Mouse (Mus musculus) megakaryocyte progenitor cell, adult 5-6 weeks (primary cell): Measurements from ENCODE around the gene Gli3. TPM values are rescaled to one million over a fixed set of nuclear protein-coding genes. Genes with fewer than 3 reads are reported as not detected.

Source experiments
- ATAC-seq: replicated peaks from 2 replicates; pipeline ENCODE4 v1.8.0; 2016; ENCODE audit warnings: mild to moderate bottlenecking, moderate TSS enrichment, inconsistent platforms; ENCODE audit not compliant: poor library complexity
- total RNA-seq, 2 experiments: library from RNA; stranded (forward) in 1 of 2; stranded (reverse) in 1 of 2; fragments of 157-497, 149-512 nt in 1 of 2; fragments of 200-1000 nt in 1 of 2; gene quantifications; 2 replicates each; pipeline versions ENCODE4 v1.2.3 to v1.2.4; 2015 to 2017

Gene Gli3
- total RNA-seq, 2 experiments from 2014 or later = 0.25 to 0.71 TPM

DNA sequence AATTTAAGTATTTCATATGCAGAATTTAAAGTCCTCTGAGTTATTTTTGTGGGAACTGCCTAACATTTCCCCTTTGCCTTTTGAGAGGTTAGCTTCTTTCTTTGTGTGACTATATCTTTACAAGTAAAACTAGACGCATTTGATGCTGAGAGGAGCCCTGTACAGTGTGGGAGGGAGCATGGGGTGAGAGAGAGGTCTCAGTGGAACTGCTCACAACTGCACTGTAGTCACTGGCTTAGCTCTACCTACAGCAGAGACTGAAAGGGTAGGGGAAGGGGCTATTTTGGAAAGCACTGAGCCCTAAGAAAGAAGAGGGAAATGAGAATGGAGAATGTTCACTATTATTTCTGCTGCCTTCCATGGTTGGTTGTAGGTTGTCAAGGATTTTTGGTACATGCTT, 25.0 kb downstream of the Gli3 start:
- no peak for ATAC-seq

DNA sequence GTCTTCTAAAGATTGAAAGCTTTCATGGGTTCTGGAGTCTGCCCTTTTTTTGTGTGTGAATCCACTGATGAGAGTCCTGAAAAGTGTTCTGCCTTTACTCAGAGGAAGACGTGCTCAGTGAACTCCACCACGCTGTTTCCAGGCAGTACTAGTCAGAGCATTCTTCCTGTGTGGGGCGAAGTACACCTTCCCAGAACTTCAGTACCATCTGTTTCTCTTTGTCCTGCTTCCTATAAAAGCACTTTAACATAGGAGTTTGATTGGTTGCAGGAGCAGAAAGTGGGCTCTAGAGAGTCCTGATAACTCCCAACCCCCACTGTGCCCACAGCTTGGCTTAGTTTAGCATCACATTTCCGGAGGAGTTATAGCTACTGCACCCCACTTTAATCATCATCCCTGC, 32.8 kb downstream of the Gli3 start:
- ATAC-seq = no peak

DNA sequence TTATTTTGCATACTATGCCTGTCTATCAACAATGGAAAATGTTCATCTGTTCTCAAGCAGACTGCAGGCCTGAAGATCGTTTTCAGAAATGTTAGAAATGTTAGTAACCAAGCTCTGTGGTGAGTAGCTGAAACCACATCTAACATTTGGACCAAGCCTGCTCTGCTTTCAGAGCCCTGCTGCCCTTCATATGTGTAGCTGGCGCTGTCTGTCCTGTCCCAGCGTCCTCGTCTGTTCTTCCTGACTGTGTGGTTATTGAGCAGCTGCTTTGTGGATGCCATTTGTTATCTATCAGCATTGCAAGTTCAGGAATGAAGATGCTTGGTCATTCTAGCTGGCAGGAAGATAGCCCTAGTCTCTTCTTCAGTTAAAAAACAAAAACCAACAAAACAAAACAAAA, 35.3 kb downstream of the Gli3 start:
- 0 out of 2 replicates have a peak, but pooled peaks have one; percentile 9 for ATAC-seq

DNA sequence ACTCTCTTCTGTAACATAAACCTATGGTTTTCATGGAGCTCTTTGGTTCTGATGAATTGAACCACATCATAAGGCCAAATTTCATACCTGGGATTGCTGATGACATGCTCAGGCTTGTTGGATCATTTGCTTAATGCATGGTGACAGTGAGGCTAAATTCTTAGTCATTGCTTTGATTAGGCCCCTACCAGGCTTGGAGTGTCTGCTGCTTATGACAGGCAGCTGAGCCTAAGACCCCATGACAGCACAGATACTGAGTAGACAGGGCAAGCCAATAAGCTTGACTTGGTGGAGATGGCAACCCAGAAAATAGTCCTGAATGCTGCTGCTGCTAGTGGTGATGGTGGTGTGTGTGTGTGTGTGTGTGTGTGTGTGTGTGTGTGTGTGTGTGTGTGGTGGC, 47.9 kb downstream of the Gli3 start:
- ATAC-seq = no peak

DNA sequence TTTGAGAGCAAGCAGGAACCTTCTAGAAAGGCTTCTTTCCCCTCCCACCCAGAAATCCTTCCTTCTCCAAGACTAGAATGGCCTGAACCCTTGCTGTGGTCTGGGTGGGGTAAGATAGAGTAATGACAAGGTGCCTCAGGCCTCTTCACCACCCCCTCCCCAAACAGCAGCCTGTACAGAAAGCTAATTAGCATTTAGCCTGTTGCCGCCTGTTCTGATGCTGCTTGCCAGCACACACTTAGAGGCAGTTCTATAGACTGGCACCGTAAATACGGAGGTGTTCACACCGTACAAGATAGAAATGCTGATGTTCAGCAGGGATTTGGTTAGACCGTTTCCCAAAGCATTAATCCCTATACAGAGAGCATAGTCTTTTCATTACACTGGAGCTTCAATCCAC, 50.1 kb downstream of the Gli3 start:
- ATAC-seq = no peak

DNA sequence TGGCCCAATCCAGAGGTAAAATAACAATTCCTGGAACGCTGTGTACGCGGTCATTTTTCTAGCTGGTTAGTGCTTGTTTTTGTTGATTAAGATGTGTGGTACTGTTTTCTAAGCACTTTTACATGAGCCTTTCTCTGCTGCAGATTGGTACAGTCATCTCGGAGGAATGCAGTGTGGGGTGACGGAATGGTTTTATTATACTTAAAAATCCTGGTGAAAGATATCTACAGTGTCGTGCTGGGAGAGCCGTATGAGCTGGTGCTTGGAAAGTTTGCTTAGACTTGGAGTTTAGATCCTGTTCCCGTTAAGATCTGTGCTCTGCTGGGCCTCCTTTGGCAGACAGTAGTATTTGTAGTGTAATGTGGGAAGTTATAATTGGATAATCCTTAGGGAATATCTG, 51.0 kb downstream of the Gli3 start:
- ATAC-seq = no peak

DNA sequence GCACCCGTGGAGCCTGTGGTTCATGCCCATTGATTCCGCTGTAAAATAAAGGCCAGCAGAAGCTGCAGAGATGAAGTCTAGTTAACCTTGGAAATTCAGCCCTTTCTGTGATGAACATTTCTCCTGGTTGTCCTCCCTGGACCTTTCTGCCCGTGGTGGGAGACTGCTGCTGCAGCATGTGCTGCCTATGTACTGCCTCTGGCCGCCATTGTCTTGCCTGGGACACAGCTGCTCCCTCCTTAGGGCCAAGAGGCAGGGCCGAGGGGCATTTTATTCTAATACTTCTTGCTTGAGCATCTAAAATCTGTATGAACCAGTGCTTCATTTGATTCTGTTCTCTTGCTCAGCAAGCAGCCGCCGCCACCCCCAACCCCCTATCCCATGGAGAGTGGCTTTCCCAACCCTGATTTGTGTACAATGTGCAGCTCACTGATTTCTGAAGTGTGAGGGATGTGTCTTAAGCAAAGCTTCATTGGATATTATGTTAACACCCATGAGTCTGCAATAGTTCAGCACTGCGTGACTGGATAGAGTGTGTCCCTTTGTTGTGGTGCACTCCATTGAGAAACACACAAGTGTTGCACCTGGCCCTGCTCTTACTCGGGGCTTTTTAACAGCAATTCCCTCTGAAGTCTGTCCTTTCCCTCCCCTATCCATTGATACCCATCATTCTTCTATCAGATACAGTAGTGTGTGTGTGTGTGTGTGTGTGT, 54.2 kb downstream of the Gli3 start:
- no peak for ATAC-seq

DNA sequence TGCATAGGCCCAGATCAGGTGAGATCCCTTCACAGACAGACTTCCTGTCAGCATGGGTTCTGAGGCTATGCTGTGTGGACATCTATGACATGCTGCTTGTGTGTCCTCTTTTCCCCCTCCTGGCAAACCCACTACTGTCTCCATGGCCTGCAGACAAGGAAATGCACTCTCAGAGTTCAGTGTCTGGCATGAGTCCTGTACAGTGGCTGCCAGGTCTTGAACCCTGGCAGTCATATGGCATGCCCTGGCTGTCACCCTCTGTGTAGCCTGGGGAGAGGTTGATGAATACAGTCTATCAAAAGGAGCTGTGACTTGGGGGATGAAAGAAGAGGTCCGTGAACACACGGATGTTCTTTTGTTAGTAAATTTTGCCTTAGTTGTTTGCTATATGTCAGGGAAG, 57.3 kb downstream of the Gli3 start:
- ATAC-seq = no peak

DNA sequence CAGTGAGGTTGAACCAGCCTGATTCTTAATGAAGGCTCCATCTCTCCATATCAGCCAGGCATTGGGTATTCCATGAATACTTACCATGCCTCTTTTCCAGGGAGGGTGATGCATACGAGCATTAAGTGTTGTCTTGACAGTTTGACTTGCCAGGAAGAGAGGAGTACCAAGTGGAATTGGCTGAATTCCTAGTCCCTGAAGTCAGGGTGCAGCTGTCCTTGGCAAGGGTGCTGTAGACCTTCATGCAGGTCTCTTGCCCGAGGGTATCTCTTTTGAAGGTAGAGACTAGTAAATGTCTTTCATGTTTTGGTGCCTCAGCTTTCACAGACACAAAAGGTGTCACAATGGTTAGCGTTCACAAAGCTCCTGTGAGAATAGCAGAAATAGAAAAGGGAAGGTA, 59.1 kb downstream of the Gli3 start:
- ATAC-seq = no peak

DNA sequence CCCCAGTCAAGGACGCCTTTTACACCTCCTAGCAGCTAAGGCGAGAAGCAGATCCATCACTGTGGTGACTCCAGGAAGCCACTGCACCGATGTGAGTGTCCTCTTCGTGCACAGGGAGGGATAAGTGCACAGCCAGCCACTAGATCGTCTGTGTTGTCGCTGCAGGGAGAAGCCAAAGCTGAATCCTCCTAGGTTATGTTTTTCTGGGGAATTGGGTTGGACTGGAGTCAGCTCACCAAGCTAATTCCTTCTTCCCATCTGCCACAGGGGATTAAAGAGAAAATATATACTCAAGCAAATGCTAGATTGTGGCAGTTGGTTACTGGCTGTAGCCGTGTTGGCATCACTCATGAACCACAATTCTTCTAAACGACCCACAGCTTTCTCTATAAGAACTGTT, 61.2 kb downstream of the Gli3 start:
- ATAC-seq = no peak

DNA sequence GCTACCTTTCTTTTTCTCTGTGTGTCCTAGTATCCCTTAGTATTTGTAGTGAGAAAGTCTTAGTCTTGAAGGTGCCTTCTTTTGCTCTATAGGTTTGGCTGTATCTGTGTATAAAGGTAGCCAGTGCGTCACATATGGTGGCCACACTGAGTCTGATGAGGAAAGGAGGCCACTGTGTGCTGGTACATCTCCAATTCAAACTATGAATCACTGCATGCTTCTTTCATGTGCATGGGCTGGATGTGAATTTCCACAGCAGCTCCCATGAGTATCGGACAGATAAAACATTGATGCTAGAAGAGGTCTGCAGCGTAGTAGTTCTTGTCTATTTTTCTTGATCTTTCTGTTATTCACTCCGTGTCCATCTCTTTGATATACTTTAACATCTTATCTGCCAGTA, 63.7 kb downstream of the Gli3 start:
- ATAC-seq = no peak

DNA sequence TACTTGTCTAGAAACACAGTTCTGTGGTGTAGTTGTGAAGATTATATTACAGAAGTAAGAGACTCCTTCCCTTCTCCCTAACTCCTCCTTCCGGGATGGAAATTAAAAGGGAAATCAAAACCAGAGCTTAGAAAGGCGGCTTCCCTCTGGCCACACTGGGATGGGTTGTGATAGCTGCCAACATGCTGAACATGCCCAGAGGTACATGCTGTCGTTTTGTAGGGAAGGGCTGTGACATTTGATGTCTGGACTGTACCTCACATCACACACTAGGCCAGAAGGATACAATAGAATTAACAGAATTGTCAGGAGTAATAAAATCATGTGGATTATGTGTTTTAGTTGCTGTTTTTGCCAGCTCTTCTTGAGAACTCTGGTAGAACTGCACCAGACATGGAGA, 68.5 kb downstream of the Gli3 start:
- no peak for ATAC-seq

DNA sequence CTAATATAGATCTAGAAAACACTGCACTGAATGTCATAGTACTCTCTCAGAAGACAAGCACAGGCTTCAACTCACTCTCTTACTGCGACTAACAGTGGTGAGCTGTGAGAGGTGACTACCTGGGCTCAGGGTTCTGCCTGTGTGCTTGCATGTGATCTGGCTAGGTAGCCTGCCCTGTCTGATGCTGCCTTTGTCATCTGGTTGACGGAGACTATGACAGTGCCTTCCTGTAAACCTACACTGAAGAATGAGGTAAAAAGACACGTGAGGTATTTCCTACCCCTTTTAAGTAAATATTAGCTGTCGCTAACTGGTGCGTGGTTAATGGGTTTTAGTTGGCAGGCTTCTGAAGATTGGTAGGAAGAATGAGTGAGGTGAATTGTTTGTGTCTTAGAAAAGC, 74.2 kb downstream of the Gli3 start:
- ATAC-seq = no peak

DNA sequence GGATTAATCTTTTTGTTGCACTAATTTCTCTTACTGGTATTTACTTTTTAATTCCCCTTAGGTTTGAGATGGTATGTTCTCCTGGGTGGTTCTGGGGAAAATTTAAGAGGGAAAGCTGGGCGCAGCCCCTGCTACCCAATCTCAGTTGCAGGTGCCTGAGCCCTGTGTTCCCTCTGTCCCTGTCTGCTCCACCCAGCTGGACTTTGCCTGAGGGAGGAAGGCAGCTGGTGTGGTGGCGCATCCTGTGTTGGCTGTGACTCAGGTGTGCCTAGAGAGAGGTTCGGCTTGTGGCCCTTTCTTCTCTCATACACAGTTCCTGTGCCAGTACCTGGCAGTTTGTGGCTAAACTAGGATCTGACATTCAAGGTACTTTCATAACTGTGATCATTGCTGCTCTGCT, 74.6 kb downstream of the Gli3 start:
- ATAC-seq = no peak

DNA sequence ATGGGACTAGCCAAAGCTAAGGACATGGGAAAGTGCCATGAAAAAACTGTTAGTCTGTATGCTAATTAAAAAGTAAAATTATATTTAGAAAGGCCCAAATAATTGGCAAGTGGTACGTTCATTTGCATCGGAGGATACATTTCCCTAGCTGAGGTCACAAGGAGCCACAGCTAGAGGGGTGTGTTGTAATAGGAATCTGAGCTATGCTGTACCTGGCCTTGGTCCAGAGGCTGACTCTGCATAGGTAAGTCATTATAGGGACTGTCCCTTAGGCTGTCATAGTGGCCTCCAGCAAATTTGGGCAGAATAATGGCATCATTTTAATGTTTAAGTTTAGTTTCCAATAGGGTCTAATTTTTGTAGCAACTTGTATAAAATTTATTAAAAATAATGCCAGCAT, 75.4 kb downstream of the Gli3 start:
- no peak for ATAC-seq

DNA sequence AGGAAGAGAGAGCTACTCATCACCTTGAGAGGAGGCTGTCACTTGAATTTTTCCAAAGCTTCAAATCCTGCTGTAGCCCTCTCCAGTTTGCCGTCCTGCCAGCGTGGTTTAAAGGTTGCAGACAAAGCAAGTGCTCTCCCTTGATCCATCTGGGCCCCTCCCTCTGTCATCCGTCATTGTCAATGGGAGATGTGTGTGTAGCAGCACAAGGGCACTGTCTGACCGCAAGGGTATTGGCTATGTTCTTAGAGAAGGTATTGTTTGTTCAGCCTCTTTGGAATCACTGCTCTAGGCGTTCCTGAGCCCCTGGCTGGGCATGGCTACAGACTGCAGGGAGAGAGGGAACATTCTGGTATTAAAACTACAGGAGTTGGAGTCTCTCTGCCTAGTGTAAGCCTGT, 79.0 kb downstream of the Gli3 start:
- ATAC-seq = no peak

DNA sequence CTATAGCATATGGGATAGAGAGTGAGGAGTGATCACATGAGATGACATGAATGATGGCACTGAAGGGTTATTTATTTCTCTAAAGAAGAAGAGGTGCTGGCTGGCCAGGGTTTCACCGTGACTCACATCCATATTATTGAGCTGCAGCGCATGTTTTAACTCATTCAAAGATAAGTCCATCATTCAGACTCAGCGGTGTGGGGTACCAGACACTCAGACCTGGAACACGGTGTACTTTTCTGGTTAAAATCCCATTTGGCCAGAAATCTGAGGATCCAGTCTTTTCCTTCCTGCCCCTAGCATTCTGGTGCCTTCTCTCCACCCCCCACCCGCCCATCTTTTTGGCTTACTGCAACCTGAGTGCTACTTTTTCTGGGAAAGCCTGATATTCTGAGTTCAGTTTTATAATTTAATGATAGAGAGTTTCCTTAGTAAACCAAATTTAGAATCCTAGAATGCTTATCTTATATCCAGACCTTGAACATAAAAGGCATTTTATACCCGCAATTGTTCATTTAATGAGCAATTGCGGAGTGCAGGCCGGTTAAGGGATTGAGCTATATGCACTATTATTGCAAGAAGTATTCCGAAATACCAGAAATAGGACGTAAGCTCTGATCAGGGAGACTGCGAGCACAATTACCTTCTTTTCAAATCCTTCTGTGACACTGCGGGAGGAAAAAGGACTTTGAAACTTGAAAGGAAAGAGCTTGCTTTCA, 80.3 kb downstream of the Gli3 start:
- ATAC-seq = no peak

DNA sequence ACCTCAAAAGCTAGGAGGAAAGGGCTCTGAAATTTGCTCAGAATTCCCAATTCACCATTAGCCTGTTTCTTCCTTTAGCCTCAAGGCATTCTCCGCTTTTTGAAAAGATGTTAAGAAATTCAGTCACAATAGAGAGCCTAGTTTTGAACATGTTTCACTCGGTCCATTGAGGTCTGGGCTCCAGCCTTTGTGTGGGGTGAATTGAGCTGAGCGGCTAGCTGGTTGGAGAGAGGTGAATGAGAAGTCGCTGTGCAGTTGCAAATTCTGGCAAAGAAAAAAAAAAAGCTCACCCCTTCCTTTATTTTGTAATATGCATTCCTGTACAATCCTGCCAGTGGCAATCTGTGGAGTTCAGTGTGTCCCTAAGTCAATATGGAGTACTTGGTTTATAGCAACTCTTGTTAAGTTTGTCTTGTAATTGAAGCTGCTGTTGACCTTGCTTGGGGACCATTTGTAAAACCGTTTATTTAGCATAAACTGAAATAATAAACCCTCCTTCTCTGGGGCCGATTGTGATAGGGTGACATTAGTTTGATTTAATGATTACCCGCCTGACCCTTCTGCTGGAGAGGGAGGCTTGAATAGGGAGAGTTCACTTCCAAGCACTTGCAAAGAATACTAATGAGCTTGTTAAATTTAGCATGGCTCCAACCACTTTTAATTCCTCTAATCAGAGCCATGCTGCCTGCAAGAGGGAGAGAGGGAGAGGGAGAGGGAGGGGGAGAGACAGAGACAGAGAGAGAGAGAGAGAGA, 81.0 kb downstream of the Gli3 start:
- ATAC-seq = no peak

DNA sequence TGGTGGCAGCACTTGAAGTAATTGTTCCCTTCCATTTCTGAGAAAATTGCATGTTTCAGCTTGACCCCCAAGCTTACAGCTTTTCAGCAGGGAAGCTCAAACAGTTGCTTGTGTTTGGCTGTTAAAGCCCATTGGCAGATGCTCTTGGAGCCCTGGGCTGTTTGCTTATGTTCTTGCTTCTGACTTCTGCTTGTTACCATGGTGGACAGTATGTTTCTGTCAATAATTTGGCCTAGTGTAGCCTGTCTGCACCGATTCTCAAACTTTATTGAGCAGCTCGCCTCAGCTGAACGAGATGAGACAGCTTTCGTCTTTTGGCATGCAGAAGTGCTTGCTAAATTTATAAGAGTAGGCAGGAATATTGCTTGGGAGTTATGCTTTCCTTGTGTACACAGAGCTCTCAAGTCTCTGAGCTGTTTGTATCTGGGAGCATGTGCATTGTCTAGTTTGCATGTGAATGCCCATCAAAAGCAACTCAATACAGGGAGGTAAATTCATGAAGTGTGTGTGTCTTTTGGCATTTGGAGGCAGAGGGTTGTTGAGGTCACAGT, 82.4 kb downstream of the Gli3 start:
- no peak for ATAC-seq

DNA sequence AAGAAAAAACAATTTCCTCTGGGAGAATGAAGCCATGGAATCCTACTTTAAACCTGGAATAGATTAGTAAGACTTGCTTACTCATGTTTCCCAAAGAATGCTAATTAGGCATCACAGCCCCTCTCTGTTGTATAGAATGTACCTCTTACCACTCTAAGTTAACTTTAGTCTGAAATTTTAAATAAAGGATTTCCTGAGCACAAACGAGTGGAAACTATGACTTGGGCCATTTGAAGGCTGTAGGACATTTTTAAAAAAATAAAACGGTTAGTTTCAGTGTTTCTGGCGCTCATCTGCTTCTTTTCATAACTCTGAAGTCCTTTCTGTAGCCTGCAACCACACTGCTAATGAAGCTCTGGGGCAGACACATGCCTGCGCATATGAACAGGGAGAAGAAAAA, 83.2 kb downstream of the Gli3 start:
- no peak for ATAC-seq

DNA sequence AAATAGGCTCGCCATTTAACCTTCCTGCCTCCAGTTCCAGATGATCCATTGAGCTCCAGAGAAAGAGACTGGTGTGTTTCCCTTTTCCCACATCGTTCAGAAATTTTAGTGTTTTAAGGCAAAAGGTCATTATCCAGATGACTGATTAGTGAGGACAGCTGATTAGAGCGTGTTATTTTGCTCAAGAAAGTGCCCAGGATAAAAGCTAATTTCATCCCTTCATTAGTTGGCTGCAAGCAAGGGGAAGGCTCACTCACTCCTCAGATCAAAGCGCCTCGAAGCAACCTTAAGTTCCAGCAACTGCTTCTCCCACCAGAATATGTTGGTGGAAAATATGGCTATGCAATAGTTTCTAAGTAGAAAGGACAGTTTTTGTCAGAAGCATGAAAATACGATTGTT, 86.4 kb downstream of the Gli3 start:
- no peak for ATAC-seq
